18 mouse cellular contexts compared by ENCODE assay signal in the genomic region with DNA sequence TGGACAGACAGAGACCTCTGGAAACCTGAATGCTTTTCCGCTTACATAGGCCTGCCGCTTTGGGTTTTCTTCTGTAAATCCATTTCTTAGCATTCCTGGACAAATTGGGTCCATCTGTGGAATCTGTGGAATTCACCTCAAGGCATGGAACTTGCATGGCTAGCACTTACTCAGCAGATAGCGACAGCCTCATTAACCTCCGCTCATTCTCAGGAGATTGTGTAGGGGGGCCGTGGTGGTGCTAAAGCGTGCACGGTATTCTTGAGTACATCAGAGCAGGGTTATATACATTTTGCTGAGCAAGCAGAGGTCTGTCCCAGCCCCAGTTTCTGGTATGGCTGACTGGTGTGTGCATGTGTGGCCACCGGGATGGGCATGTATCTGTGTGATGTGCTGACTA. TPM values are rescaled to one million over a fixed set of nuclear protein-coding genes. Genes with fewer than 3 reads are reported as not detected.
DNase-seq lines count a peak whose midpoint lies in the region; ATAC-seq and TF ChIP-seq lines count a peak whose summit lies in the region.
"Had no signal": no experiment of that assay in that cellular context is flagged by ENCODE, and none has a peak within 500 bp of the region (broad histone marks: within the 10 kb centered on the region; RNA-seq: fewer than 3 reads in every experiment).

No protein-coding gene starts in this region.

- H3K27ac ChIP-seq in hindbrain, postnatal 0 days = no peak overlapping the region
- no peak overlapping the region for H3K27ac ChIP-seq in hindbrain, embryonic 14.5 days
- H3K27ac ChIP-seq in embryonic facial prominence, embryonic 10.5 days (replicated peaks) = no peak overlapping the region
- no peak overlapping the region for H3K27ac ChIP-seq in limb, embryonic 13.5 days
- no peak overlapping the region for H3K27ac ChIP-seq in thymus, adult 2 months (ENCODE audit: control insufficient read depth, insufficient read depth, low read length)
- H3K27ac ChIP-seq: macrophage had no signal

- peak; percentile 4 for DNase-seq in hindbrain, postnatal 0 days (ENCODE audit: low spot score)
- no peak for DNase-seq in hindbrain, embryonic 14.5 days (ENCODE audit: low spot score)
- DNase-seq in Patski (ENCODE audit: low read depth, low spot score) = peak; percentile 33
- peak; percentile 58 for DNase-seq in embryonic facial prominence, embryonic 10.5 days (ENCODE audit: low spot score)
- no peak for DNase-seq in thymus, adult 2 months
- no peak for DNase-seq in kidney, adult 18-20 months
- DNase-seq: cerebellum, adult 11-12 months; kidney, postnatal 25 days; layer of hippocampus, adult 9-11 months; liver, postnatal 0 days; midbrain, embryonic 14.5 days; thymus, postnatal 14 days had no signal

- in situ Hi-C loops in Patski (cut with MboI; ENCODE audit: low pct_unique_long_range_greater_than_20kb) = no loop called here

- no peaks in the 10 kb centered on the region for H3K27me3 ChIP-seq in hindbrain, postnatal 0 days (ENCODE audit: insufficient read depth, low read length)
- no peaks in the 10 kb centered on the region for H3K27me3 ChIP-seq in hindbrain, embryonic 14.5 days (ENCODE audit: control insufficient read depth, insufficient read depth, low read length)
- no peaks in the 10 kb centered on the region for H3K27me3 ChIP-seq in Patski
- H3K27me3 ChIP-seq in embryonic facial prominence, embryonic 10.5 days (replicated peaks; ENCODE audit: low read depth, poor library complexity, severe bottlenecking) = no peaks in the 10 kb centered on the region
- H3K27me3 ChIP-seq in limb, embryonic 13.5 days = no peaks in the 10 kb centered on the region
- no peaks in the 10 kb centered on the region for H3K27me3 ChIP-seq in thymus, adult 2 months (ENCODE audit: control insufficient read depth, insufficient read depth, low read length)

- CTCF ChIA-PET in Patski (lab: Charles Lee) = no interaction called here

- no peak overlapping the region for H3K4me2 ChIP-seq in hindbrain, postnatal 0 days (ENCODE audit: low read depth, low read length)
- no peak overlapping the region for H3K4me2 ChIP-seq in hindbrain, embryonic 14.5 days (replicated peaks)
- no peak overlapping the region for H3K4me2 ChIP-seq in limb, embryonic 13.5 days (replicated peaks)

- POLR2A ChIA-PET in Patski (lab: Charles Lee) = no interaction called here

- TF ChIP-seq POLR2A in thymus, adult 2 months (IDR thresholded peaks at IDR 0.05; ENCODE audit: control insufficient read depth, extremely low read depth, insufficient read depth, low read length, poor library complexity) = no peak

- no peak for TF ChIP-seq CTCF in hindbrain, postnatal 0 days (IDR thresholded peaks at IDR 0.05; ENCODE audit: low read depth)
- TF ChIP-seq CTCF in Patski (IDR thresholded peaks at IDR 0.05) = no peak
- TF ChIP-seq CTCF in thymus, adult 2 months (IDR thresholded peaks at IDR 0.05; ENCODE audit: borderline replicate concordance, control insufficient read depth, extremely low read depth, insufficient read depth, low read length, poor library complexity) = no peak

- 78% methylated on average over 8 of the region's 8 CpGs for WGBS in hindbrain, postnatal 0 days
- 79% methylated on average over 8 of the region's 8 CpGs for WGBS in hindbrain, embryonic 14.5 days
- WGBS in embryonic facial prominence, embryonic 10.5 days = 42% methylated on average over 8 of the region's 8 CpGs
- WGBS in limb, embryonic 13.5 days = 33% methylated on average over 8 of the region's 8 CpGs
- WGBS in thymus, adult 2 months = 98% methylated on average over 8 of the region's 8 CpGs

- H3K9me3 ChIP-seq in hindbrain, postnatal 0 days (ENCODE audit: low read length) = no peaks in the 10 kb centered on the region; the same call in 1 of the 2 replicates
- H3K9me3 ChIP-seq in hindbrain, embryonic 14.5 days (ENCODE audit: control insufficient read depth, low read length) = peaks cover 13% of the 10 kb centered on the region
- peaks cover 4% of the 10 kb centered on the region; the same call in 1 of the 2 replicates for H3K9me3 ChIP-seq in embryonic facial prominence, embryonic 10.5 days
- peaks cover 16% of the 10 kb centered on the region for H3K9me3 ChIP-seq in limb, embryonic 13.5 days

- ATAC-seq in hindbrain, postnatal 0 days = no peak
- no peak for ATAC-seq in hindbrain, embryonic 14.5 days (ENCODE audit: low FRiP score)
- peak; percentile 90 for ATAC-seq in Patski
- peak; percentile 81 for ATAC-seq in limb, embryonic 13.5 days (ENCODE audit: low FRiP score, low read depth)
- no peak for ATAC-seq in inflammation-experienced regulatory T-cells, adult 6 months
- ATAC-seq: liver, postnatal 0 days had no signal

- H3K9ac ChIP-seq in hindbrain, postnatal 0 days (replicated peaks; ENCODE audit: low read length) = no peak overlapping the region
- H3K9ac ChIP-seq in hindbrain, embryonic 14.5 days = no peak overlapping the region
- H3K9ac ChIP-seq in limb, embryonic 13.5 days = no peak overlapping the region
- H3K9ac ChIP-seq: liver, postnatal 0 days had no signal

- H3K4me3 ChIP-seq in hindbrain, postnatal 0 days (ENCODE audit: low read length) = no peak overlapping the region
- H3K4me3 ChIP-seq in hindbrain, embryonic 14.5 days (replicated peaks; ENCODE audit: low read length) = no peak overlapping the region
- no peak overlapping the region for H3K4me3 ChIP-seq in embryonic facial prominence, embryonic 10.5 days
- H3K4me3 ChIP-seq in limb, embryonic 13.5 days = no peak overlapping the region
- no peak overlapping the region for H3K4me3 ChIP-seq in thymus, adult 2 months (ENCODE audit: control insufficient read depth, insufficient read depth, low read length)

- H3K36me3 ChIP-seq in hindbrain, postnatal 0 days (ENCODE audit: insufficient read depth, low read length) = no peaks in the 10 kb centered on the region
- H3K36me3 ChIP-seq in hindbrain, embryonic 14.5 days (replicated peaks; ENCODE audit: control insufficient read depth, insufficient read depth) = no peaks in the 10 kb centered on the region
- no peaks in the 10 kb centered on the region for H3K36me3 ChIP-seq in embryonic facial prominence, embryonic 10.5 days (replicated peaks)
- no peaks in the 10 kb centered on the region for H3K36me3 ChIP-seq in limb, embryonic 13.5 days
- H3K36me3 ChIP-seq in thymus, adult 2 months (ENCODE audit: control insufficient read depth, insufficient read depth, low read length) = no peaks in the 10 kb centered on the region

- no peaks in the 10 kb centered on the region for H3K4me1 ChIP-seq in hindbrain, postnatal 0 days (ENCODE audit: insufficient read depth, low read length)
- no peaks in the 10 kb centered on the region for H3K4me1 ChIP-seq in hindbrain, embryonic 14.5 days (replicated peaks; ENCODE audit: control insufficient read depth, insufficient read depth, low read length)
- peaks cover 14% of the 10 kb centered on the region for H3K4me1 ChIP-seq in embryonic facial prominence, embryonic 10.5 days
- H3K4me1 ChIP-seq in limb, embryonic 13.5 days = peaks cover 14% of the 10 kb centered on the region
- no peaks in the 10 kb centered on the region for H3K4me1 ChIP-seq in thymus, adult 2 months (replicated peaks; ENCODE audit: control insufficient read depth, insufficient read depth, low read length)

RNA-seq across cellular contexts. Expression of gene Eef2kmt, which starts 7.4 kb away (rescaled TPM):
- total RNA-seq in hindbrain, postnatal 0 days (2014; rRNA removed) = 13.5 and 22.0 TPM in 2 replicates
- 8.4 and 11.3 TPM in 2 replicates for polyA plus RNA-seq in hindbrain, postnatal 0 days (2015; fragmentation: Nextera tagmentation; extraction: Ambion mirVana)
- polyA plus RNA-seq in hindbrain, embryonic 14.5 days (2014; fragmentation: Nextera tagmentation; extraction: Ambion mirVana) = 7.1 and 10.7 TPM in 2 replicates
- polyA plus RNA-seq in Patski (2021) = 45.3 TPM
- polyA plus RNA-seq in embryonic facial prominence, embryonic 10.5 days (2016; fragmentation: Nextera tagmentation; extraction: Ambion mirVana) = 14.7 and 19.4 TPM in 2 replicates
- 19.4 and 21.7 TPM in 2 replicates for polyA plus RNA-seq in limb, embryonic 13.5 days (2015; fragmentation: Nextera tagmentation; extraction: Ambion mirVana)
- polyA plus RNA-seq in inflammation-experienced regulatory T-cells, adult 6 months (2017; shearing (Covaris generic)) = 10 to 100 TPM; 32.3 to 53.6 (median 47.8) TPM
- 32.2 and 34.6 TPM in 2 replicates for polyA plus RNA-seq in thymus, adult 2 months (2012; rRNA removed)

RNA-seq across cellular contexts. Expression of gene Alg1, which starts 29.7 kb away (rescaled TPM):
- 44.4 and 53.7 TPM in 2 replicates for total RNA-seq in hindbrain, postnatal 0 days (2014; rRNA removed)
- polyA plus RNA-seq in hindbrain, postnatal 0 days (2015; fragmentation: Nextera tagmentation; extraction: Ambion mirVana) = 38.9 and 40.6 TPM in 2 replicates
- polyA plus RNA-seq in hindbrain, embryonic 14.5 days (2014; fragmentation: Nextera tagmentation; extraction: Ambion mirVana) = 38.4 and 38.9 TPM in 2 replicates
- polyA plus RNA-seq in Patski (2021) = 37.4 TPM
- polyA plus RNA-seq in embryonic facial prominence, embryonic 10.5 days (2016; fragmentation: Nextera tagmentation; extraction: Ambion mirVana) = 23.1 and 26.2 TPM in 2 replicates
- 34.0 and 35.8 TPM in 2 replicates for polyA plus RNA-seq in limb, embryonic 13.5 days (2015; fragmentation: Nextera tagmentation; extraction: Ambion mirVana)
- polyA plus RNA-seq in inflammation-experienced regulatory T-cells, adult 6 months (2017; shearing (Covaris generic)) = 10 to 100 TPM; 12.5 to 26.5 (median 26.5) TPM
- polyA plus RNA-seq in thymus, adult 2 months (2012; rRNA removed) = 61.7 and 71.7 TPM in 2 replicates

RNA-seq across cellular contexts. Expression of gene AU021092, which starts 41.1 kb away (rescaled TPM):
- 16.7 and 18.6 TPM in 2 replicates for total RNA-seq in hindbrain, postnatal 0 days (2014; rRNA removed)
- polyA plus RNA-seq in hindbrain, postnatal 0 days (2015; fragmentation: Nextera tagmentation; extraction: Ambion mirVana) = 8.3 and 9.6 TPM in 2 replicates
- polyA plus RNA-seq in hindbrain, embryonic 14.5 days (2014; fragmentation: Nextera tagmentation; extraction: Ambion mirVana) = 17.2 and 18.8 TPM in 2 replicates
- 0.21 TPM for polyA plus RNA-seq in Patski (2021)
- polyA plus RNA-seq in embryonic facial prominence, embryonic 10.5 days (2016; fragmentation: Nextera tagmentation; extraction: Ambion mirVana) = 0.93 and 1.3 TPM in 2 replicates
- polyA plus RNA-seq in limb, embryonic 13.5 days (2015; fragmentation: Nextera tagmentation; extraction: Ambion mirVana) = 1.7 and 2.0 TPM in 2 replicates
- not detected for polyA plus RNA-seq in inflammation-experienced regulatory T-cells, adult 6 months (2017; shearing (Covaris generic))
- polyA plus RNA-seq in thymus, adult 2 months (2012; rRNA removed) = 1.9 and 2.8 TPM in 2 replicates
- total RNA-seq: common myeloid progenitor, adult 5-6 weeks; granulocyte monocyte progenitor cell, adult 5-6 weeks; MEL had no signal
- polyA plus RNA-seq: macrophage had no signal

RNA-seq across cellular contexts. Expression of gene Nagpa, which starts 59.3 kb away (rescaled TPM):
- 8.5 and 10.0 TPM in 2 replicates for total RNA-seq in hindbrain, postnatal 0 days (2014; rRNA removed)
- polyA plus RNA-seq in hindbrain, postnatal 0 days (2015; fragmentation: Nextera tagmentation; extraction: Ambion mirVana) = 7.4 and 8.6 TPM in 2 replicates
- polyA plus RNA-seq in hindbrain, embryonic 14.5 days (2014; fragmentation: Nextera tagmentation; extraction: Ambion mirVana) = 11.9 TPM in 2 replicates
- 20.2 TPM for polyA plus RNA-seq in Patski (2021)
- polyA plus RNA-seq in embryonic facial prominence, embryonic 10.5 days (2016; fragmentation: Nextera tagmentation; extraction: Ambion mirVana) = 15.9 and 16.2 TPM in 2 replicates
- 15.5 and 16.5 TPM in 2 replicates for polyA plus RNA-seq in limb, embryonic 13.5 days (2015; fragmentation: Nextera tagmentation; extraction: Ambion mirVana)
- polyA plus RNA-seq in inflammation-experienced regulatory T-cells, adult 6 months (2017; shearing (Covaris generic)) = 10 to 100 TPM; 10.4 to 18.7 (median 13.5) TPM
- polyA plus RNA-seq in thymus, adult 2 months (2012; rRNA removed) = 54.8 and 59.7 TPM in 2 replicates

Comparison
In these comparisons a context has a peak if more than half of its experiments do, and no peak if none do; other contexts are left out.
1. DNase-seq: peak in hindbrain, postnatal 0 days (single experiment), Patski (single experiment) and embryonic facial prominence, embryonic 10.5 days (single experiment); none in hindbrain, embryonic 14.5 days (single experiment), thymus, adult 2 months (single experiment) and kidney, adult 18-20 months (single experiment).
2. ATAC-seq: peak in Patski (single experiment) and limb, embryonic 13.5 days (single experiment); none in hindbrain, postnatal 0 days (single experiment), hindbrain, embryonic 14.5 days (single experiment) and inflammation-experienced regulatory T-cells, adult 6 months (single experiment).